Mouse (Mus musculus): ENCODE measurements around the gene Acer1.

DNA sequence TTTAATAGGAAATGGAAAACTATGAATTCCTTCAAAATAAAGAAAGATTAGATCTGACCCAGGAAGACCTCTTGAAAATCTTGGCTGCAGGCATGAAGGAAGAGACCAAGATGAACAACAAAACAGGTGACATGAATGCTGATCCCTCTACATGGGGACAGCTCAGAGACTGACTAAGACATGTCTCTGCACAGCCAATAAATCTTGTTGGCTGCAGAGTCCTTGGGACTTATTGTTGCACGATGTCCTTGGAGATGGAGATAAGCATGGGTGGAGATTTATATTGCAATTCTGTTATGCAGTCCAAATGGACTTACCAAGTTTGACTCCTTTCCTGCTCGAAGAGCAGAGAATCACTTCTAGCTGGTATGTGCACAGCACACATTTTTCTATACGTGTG, 12.6 kb downstream of the Acer1 start:
- TF ChIP-seq CTCF (IDR thresholded peaks at IDR 0.05; ENCODE audit: control insufficient read depth, insufficient read depth, low read length) = no peak
- TF ChIP-seq POLR2A (IDR thresholded peaks at IDR 0.05; ENCODE audit: borderline replicate concordance, control insufficient read depth, low read depth, low read length) = no peak
